Mouse (Mus musculus) forebrain, embryonic 13.5 days (tissue): ENCODE measurements around the gene 1810049J17Rik. TPM values are rescaled to one million over a fixed set of nuclear protein-coding genes. Genes with fewer than 3 reads are reported as not detected.

Experiments used
- ATAC-seq: fragments of 200-750 bp; cut with Nextera tagmentation; 2 replicates; pipeline ENCODE4 v1.8.0; 2017
- H3K27ac ChIP-seq: fragments of 300-500 bp; sonication (generic); 2 replicates; pipeline ENCODE4 v1.5.1; 2015; ENCODE audit warnings: inconsistent platforms, mild to moderate bottlenecking, moderate library complexity
- H3K27me3 ChIP-seq: fragments of 300-500 bp; sonication (generic); 2 replicates; pipeline ENCODE4 v1.6.1; 2015; ENCODE audit warnings: mild to moderate bottlenecking, inconsistent platforms
- H3K36me3 ChIP-seq: fragments of 300-500 bp; sonication (generic); 2 replicates; pipeline ENCODE4 v1.6.1; 2015; ENCODE audit warnings: mild to moderate bottlenecking, inconsistent platforms; ENCODE audit not compliant: poor library complexity, severe bottlenecking
- H3K4me1 ChIP-seq: fragments of 300-500 bp; sonication (generic); 2 replicates; pipeline ENCODE4 v1.6.1; 2015; ENCODE audit warnings: inconsistent platforms
- H3K4me2 ChIP-seq: fragments of 300-500 bp; sonication (generic); 2 replicates; pipeline ENCODE4 v1.6.1; 2015; ENCODE audit warnings: inconsistent platforms, mild to moderate bottlenecking, moderate library complexity
- H3K4me3 ChIP-seq: fragments of 300-500 bp; sonication (generic); 2 replicates; pipeline ENCODE4 v1.5.1; 2015; ENCODE audit warnings: mild to moderate bottlenecking, inconsistent platforms
- H3K9ac ChIP-seq: fragments of 300-500 bp; sonication (generic); 2 replicates; pipeline ENCODE4 v1.6.1; 2015; ENCODE audit warnings: mild to moderate bottlenecking, inconsistent platforms
- H3K9me3 ChIP-seq: fragments of 300-500 bp; sonication (generic); replicated peaks from 2 replicates; pipeline ENCODE4 v1.6.1; 2016; ENCODE audit warnings: inconsistent platforms
- WGBS: fragments of 180-500 bp; shearing (Covaris S2); methylation state at CpG from one replicate; pipeline ENCODE4 v1.1.7; 2015; 5-methylcytosine and 5-hydroxymethylcytosine counted together
- polyA plus RNA-seq: library from polyadenylated mRNA; unstranded; fragments of >200 nt; fragmentation: Nextera tagmentation; extraction: Ambion mirVana; gene quantifications from 2 replicates; pipeline ENCODE4 v1.2.1, GENCODE M21; 2015

The 1810049J17Rik gene
- polyA plus RNA-seq, 1 experiment from 2014 or later: not detected

- H3K4me2 ChIP-seq: no peak overlapping the region
- H3K4me1 ChIP-seq: no peaks in the 10 kb centered on the region
- no peak for ATAC-seq
- H3K27ac ChIP-seq: no peak overlapping the region
- H3K36me3 ChIP-seq: no peaks in the 10 kb centered on the region
- H3K9me3 ChIP-seq: no peaks in the 10 kb centered on the region
- no peaks in the 10 kb centered on the region for H3K27me3 ChIP-seq
- WGBS: 84% methylated on average over 4 of the region's 6 CpGs
- H3K9ac ChIP-seq: no peak overlapping the region
- no peak overlapping the region for H3K4me3 ChIP-seq
Observed at GRCm38 (mm10) chr15:12301771-12302170, 19.9 kb downstream of the 1810049J17Rik start.

GRCm38 (mm10) chr15:12298231-12298737 is 23.4 kb downstream of the 1810049J17Rik start:
- 88% methylated on average over 7 of the region's 7 CpGs for WGBS
- no peaks in the 10 kb centered on the region for H3K36me3 ChIP-seq
- H3K4me2 ChIP-seq: no peak overlapping the region
- H3K9ac ChIP-seq: no peak overlapping the region
- H3K4me3 ChIP-seq: no peak overlapping the region
- H3K27ac ChIP-seq: no peak overlapping the region
- no peaks in the 10 kb centered on the region for H3K9me3 ChIP-seq
- H3K27me3 ChIP-seq: no peaks in the 10 kb centered on the region
- no peaks in the 10 kb centered on the region for H3K4me1 ChIP-seq
- ATAC-seq: no peak

GRCm38 (mm10) chr15:12296228-12296627 is 25.5 kb downstream of the 1810049J17Rik start:
- no peaks in the 10 kb centered on the region for H3K4me1 ChIP-seq
- ATAC-seq: no peak
- no peak overlapping the region for H3K4me3 ChIP-seq
- WGBS: 75% methylated on average over 2 of the region's 2 CpGs
- H3K9me3 ChIP-seq: no peaks in the 10 kb centered on the region
- H3K27ac ChIP-seq: no peak overlapping the region
- no peaks in the 10 kb centered on the region for H3K27me3 ChIP-seq
- no peak overlapping the region for H3K9ac ChIP-seq
- no peaks in the 10 kb centered on the region for H3K36me3 ChIP-seq
- H3K4me2 ChIP-seq: no peak overlapping the region

GRCm38 (mm10) chr15:12291757-12292156 is 29.9 kb downstream of the 1810049J17Rik start:
- WGBS: 92% methylated on average over 2 of the region's 2 CpGs

GRCm38 (mm10) chr15:12290330-12290729 is 31.4 kb downstream of the 1810049J17Rik start:
- Histone ChIP-seq H3K27me3 (no peaks in the 10 kb centered on the region), H3K9me3 (no peaks in the 10 kb centered on the region), H3K36me3 (no peaks in the 10 kb centered on the region), H3K4me3 (no peak overlapping the region), H3K9ac (no peak overlapping the region), H3K4me2 (no peak overlapping the region), H3K27ac (no peak overlapping the region), H3K4me1 (no peaks in the 10 kb centered on the region)
- 90% methylated on average over 7 of the region's 7 CpGs for WGBS
- ATAC-seq: no peak

More at GRCm38 (mm10) chr15:12291757-12292156, 29.9 kb downstream of the 1810049J17Rik start:
- no peaks in the 10 kb centered on the region for H3K4me1 ChIP-seq
- no peaks in the 10 kb centered on the region for H3K9me3 ChIP-seq
- no peaks in the 10 kb centered on the region for H3K27me3 ChIP-seq
- no peaks in the 10 kb centered on the region for H3K36me3 ChIP-seq
- ATAC-seq: no peak
- H3K4me2 ChIP-seq: no peak overlapping the region
- no peak overlapping the region for H3K9ac ChIP-seq
- H3K4me3 ChIP-seq: no peak overlapping the region
- no peak overlapping the region for H3K27ac ChIP-seq

- 88% methylated on average over 5 of the region's 5 CpGs for WGBS
- ATAC-seq: no peak
- Histone ChIP-seq H3K27ac (no peak overlapping the region), H3K4me1 (no peaks in the 10 kb centered on the region), H3K27me3 (no peaks in the 10 kb centered on the region), H3K9ac (no peak overlapping the region), H3K4me2 (no peak overlapping the region), H3K9me3 (no peaks in the 10 kb centered on the region), H3K4me3 (no peak overlapping the region), H3K36me3 (no peaks in the 10 kb centered on the region)
Observed at GRCm38 (mm10) chr15:12285535-12285809, 36.2 kb downstream of the 1810049J17Rik start.

- H3K4me3 ChIP-seq: no peak overlapping the region
- H3K36me3 ChIP-seq: no peaks in the 10 kb centered on the region
- no peaks in the 10 kb centered on the region for H3K4me1 ChIP-seq
- H3K9ac ChIP-seq: no peak overlapping the region
- ATAC-seq: no peak
- H3K27me3 ChIP-seq: no peaks in the 10 kb centered on the region
- H3K27ac ChIP-seq: no peak overlapping the region
- no peak overlapping the region for H3K4me2 ChIP-seq
- WGBS: 91% methylated on average over 6 of the region's 6 CpGs
- no peaks in the 10 kb centered on the region for H3K9me3 ChIP-seq
Observed at GRCm38 (mm10) chr15:12284794-12285534, 36.7 kb downstream of the 1810049J17Rik start.

GRCm38 (mm10) chr15:12279816-12280215 is 41.9 kb downstream of the 1810049J17Rik start:
- H3K9ac ChIP-seq: no peak overlapping the region
- WGBS: 90% methylated on average over 1 of the region's 1 CpGs
- no peaks in the 10 kb centered on the region for H3K36me3 ChIP-seq
- H3K4me1 ChIP-seq: no peaks in the 10 kb centered on the region
- H3K27me3 ChIP-seq: no peaks in the 10 kb centered on the region
- H3K4me3 ChIP-seq: no peak overlapping the region
- no peak for ATAC-seq
- no peak overlapping the region for H3K4me2 ChIP-seq
- no peaks in the 10 kb centered on the region for H3K9me3 ChIP-seq
- no peak overlapping the region for H3K27ac ChIP-seq

GRCm38 (mm10) chr15:12275091-12275623 is 46.5 kb downstream of the 1810049J17Rik start:
- Histone ChIP-seq H3K9ac (no peak overlapping the region), H3K9me3 (no peaks in the 10 kb centered on the region), H3K27me3 (no peaks in the 10 kb centered on the region), H3K4me2 (no peak overlapping the region), H3K36me3 (peaks cover 13% of the 10 kb centered on the region), H3K27ac (no peak overlapping the region), H3K4me1 (0 out of 2 replicates have a peak, but pooled peaks cover 5% of the 10 kb centered on the region), H3K4me3 (no peak overlapping the region)
- WGBS: 80% methylated on average over 4 of the region's 4 CpGs
- no peak for ATAC-seq

GRCm38 (mm10) chr15:12274053-12274769 is 47.5 kb downstream of the 1810049J17Rik start:
- 64% methylated on average over 4 of the region's 4 CpGs for WGBS
- H3K9me3 ChIP-seq: no peaks in the 10 kb centered on the region
- H3K4me3 ChIP-seq: no peak overlapping the region
- H3K36me3 ChIP-seq: peaks cover 21% of the 10 kb centered on the region
- H3K27me3 ChIP-seq: no peaks in the 10 kb centered on the region
- H3K27ac ChIP-seq: no peak overlapping the region
- no peak overlapping the region for H3K4me2 ChIP-seq
- ATAC-seq: peak; percentile 55
- no peak overlapping the region for H3K9ac ChIP-seq
- H3K4me1 ChIP-seq: 0 out of 2 replicates have a peak, but pooled peaks cover 5% of the 10 kb centered on the region

- peak; percentile 51; the same call in 1 of the 2 replicates for ATAC-seq
Observed at GRCm38 (mm10) chr15:12273325-12274052, 48.2 kb downstream of the 1810049J17Rik start.

More at GRCm38 (mm10) chr15:12273325-12274052, 48.2 kb downstream of the 1810049J17Rik start:
- no peaks in the 10 kb centered on the region for H3K27me3 ChIP-seq
- no peaks in the 10 kb centered on the region for H3K9me3 ChIP-seq
- H3K4me1 ChIP-seq: 0 out of 2 replicates have a peak, but pooled peaks cover 5% of the 10 kb centered on the region
- H3K4me3 ChIP-seq: no peak overlapping the region
- H3K4me2 ChIP-seq: no peak overlapping the region
- H3K27ac ChIP-seq: no peak overlapping the region
- H3K36me3 ChIP-seq: peaks cover 24% of the 10 kb centered on the region
- 85% methylated on average over 12 of the region's 12 CpGs for WGBS
- no peak overlapping the region for H3K9ac ChIP-seq
